Mouse (Mus musculus): ENCODE measurements at regions not wholly inside any gene's neighbourhood (a gene's known extent, or its start where the extent isn't known, plus 50 kb on each side); places are given as distances from the start of the nearest gene placed in this dataset.

GRCm38 (mm10) chr16:25618898-25619297, 64.7 kb upstream of the Trp63 start:
- TF ChIP-seq CTCF (IDR thresholded peaks at IDR 0.05; ENCODE audit: borderline replicate concordance, extremely low read depth, insufficient read depth, insufficient read length) (no peak), POLR2A (IDR thresholded peaks at IDR 0.05; ENCODE audit: borderline replicate concordance, extremely low read depth, insufficient read depth, insufficient read length, poor library complexity, severe bottlenecking) (no peak)
